Mouse (Mus musculus): Measurements from ENCODE around the gene Usp46. TPM values are rescaled to one million over a fixed set of nuclear protein-coding genes. Genes with fewer than 3 reads are reported as not detected.
"Not testable (repeated sequence)": the region's sequence is repeated elsewhere in the genome, so short reads cannot be mapped to it uniquely, and the experiment has no call there.

The Usp46 gene
- total RNA-seq, 2 experiments from 2014 or later = 37.3 to 41.4 TPM

DNA sequence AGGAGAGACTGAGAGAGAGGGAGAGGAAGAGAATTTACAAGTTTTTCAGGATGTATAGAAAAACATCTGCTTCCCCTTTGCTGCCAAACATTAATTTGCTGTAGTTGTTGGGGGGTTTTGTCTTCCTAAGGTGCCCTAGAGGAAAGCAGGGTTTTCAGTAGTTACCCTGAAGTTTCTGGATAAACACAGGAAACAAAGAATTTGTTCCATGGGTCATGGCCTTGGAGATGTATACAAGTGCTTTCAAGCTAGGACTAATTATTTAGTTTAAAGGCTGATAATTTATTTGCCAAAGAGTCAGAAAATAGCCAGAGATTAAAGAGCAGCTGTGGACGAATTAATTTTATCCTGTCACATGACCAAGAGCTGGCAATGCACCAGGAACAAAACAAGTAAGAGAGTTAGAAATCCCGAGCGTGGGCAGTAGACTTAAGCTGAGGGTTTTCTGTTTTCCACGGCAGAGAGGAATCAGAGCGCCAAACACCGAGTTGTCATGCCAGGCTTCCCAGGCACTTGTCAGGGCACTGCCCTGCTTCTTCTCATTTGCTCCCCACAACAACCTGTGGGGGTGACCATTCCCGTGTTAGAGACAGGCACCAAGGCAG lies 98.1 kb downstream of the Usp46 start:
- no peak for ATAC-seq (replicated peaks; ENCODE audit: low FRiP score, low TSS enrichment, poor library complexity, severe bottlenecking)

GRCm38 (mm10) chr5:73969338-73969737 lies 98.9 kb downstream of the Usp46 start:
- ATAC-seq (replicated peaks; ENCODE audit: low FRiP score, low TSS enrichment, poor library complexity, severe bottlenecking) = no peak

DNA sequence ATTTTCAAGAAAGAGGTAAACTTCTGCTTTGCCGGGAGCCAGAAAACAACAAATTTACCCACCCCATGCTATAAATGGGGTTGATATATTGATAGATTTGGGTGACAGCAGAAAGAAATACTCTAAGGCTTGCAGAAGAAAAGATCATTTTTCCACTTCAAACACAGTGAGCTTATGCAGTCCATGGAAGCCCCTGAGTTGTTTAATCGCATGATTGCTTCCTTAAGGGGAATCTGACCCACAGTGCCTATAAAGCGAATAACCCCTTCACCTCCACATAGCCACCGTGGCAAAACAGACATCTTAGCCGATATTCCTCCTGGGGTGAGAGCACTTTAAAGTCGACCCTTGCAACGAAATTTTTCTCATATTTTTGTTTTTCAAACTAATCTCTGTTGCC lies 108.5 kb downstream of the Usp46 start:
- ATAC-seq (replicated peaks; ENCODE audit: low FRiP score, low TSS enrichment, poor library complexity, severe bottlenecking) = no peak

DNA sequence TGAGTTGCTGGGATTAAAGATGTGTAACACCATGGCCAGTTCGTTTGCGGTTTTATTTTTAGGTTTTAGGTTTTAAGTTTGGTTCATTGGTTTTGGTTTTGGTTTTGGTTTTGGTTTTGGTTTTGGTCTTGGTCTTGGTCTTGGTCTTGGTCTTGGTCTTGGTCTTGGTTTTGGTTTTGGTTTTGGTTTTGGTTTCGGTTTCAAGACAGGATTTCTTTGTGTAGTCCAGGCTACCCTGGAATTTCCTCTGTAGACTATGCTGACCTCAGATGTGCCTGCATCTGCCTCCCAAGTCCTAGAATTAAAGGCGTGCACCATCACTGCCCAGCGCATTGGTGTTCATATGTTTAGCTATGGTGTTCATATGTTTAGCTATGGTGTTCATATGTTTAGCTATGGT lies 109.6 kb downstream of the Usp46 start:
- ATAC-seq (replicated peaks; ENCODE audit: low FRiP score, low TSS enrichment, poor library complexity, severe bottlenecking) = not testable (repeated sequence)

GRCm38 (mm10) chr5:73958096-73958495 lies 110.1 kb downstream of the Usp46 start:
- ATAC-seq (replicated peaks; ENCODE audit: low FRiP score, low TSS enrichment, poor library complexity, severe bottlenecking) = no peak

GRCm38 (mm10) chr5:73955691-73956090 lies 112.5 kb downstream of the Usp46 start:
- no peak for ATAC-seq (replicated peaks; ENCODE audit: low FRiP score, low TSS enrichment, poor library complexity, severe bottlenecking)

- no peak for ATAC-seq (replicated peaks; ENCODE audit: low FRiP score, low TSS enrichment, poor library complexity, severe bottlenecking)
Measured at GRCm38 (mm10) chr5:73955005-73955404, 113.2 kb downstream of the Usp46 start.

GRCm38 (mm10) chr5:73953066-73953614 lies 115.1 kb downstream of the Usp46 start:
- no peak for ATAC-seq (replicated peaks; ENCODE audit: low FRiP score, low TSS enrichment, poor library complexity, severe bottlenecking)

- no peak for ATAC-seq (replicated peaks; ENCODE audit: low FRiP score, low TSS enrichment, poor library complexity, severe bottlenecking)
Measured at GRCm38 (mm10) chr5:73951649-73952000, 116.6 kb downstream of the Usp46 start.

DNA sequence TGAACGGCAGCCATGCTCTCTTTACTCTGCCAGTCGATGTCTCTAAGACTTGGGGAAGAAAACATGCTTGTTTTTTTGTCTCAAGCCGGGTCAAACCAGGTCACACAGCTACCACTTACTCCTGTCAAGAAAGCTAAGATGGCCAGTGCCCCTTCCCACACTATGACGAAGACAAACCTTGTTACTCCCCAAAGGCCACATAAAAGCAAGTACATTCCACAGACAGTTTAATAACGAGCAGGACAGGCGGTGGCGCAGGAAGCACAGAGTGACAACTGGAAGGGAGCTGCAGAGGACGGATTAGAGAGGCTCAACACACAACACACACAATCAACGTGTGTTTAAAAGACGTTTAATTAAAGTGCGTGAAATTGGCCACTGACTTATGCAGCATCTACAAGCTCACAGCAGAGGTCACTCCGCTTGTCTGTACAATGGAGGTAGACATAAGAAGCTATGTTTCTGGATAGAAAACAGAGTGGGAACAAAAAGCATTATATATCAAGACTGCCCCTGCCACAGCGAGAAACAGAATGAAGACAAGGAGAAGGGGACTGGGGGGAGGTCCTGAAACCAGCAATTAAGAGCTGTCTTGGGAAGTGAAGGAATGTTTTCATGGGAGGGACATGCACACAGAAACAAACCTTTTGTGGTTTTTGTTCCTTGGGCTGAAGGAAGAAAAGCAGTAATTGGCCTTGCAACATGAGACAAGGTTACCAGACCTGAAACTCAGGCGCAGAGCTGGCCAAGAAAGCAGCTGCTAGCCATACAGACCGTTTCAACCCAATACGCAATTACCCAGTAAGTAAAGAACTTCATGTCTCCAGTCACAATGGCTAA lies 117.2 kb downstream of the Usp46 start:
- ATAC-seq (replicated peaks; ENCODE audit: low FRiP score, low TSS enrichment, poor library complexity, severe bottlenecking) = no peak

Other genes starting within 250 kb of the Usp46 start
- gene Rasl11b, start 126.9 kb upstream of the Usp46 start, total RNA-seq (2014; fragmentation: Nextera tagmentation) = not detected in 2 replicates
- gene Rasl11b, start 126.9 kb upstream of the Usp46 start, total RNA-seq (2017) = 0.14 TPM in 1 of 2 replicates, not detected in the other